Mouse (Mus musculus): ENCODE results near the gene Lmln.

GRCm38 (mm10) chr16:33171800-33172199, 109.5 kb downstream of the Lmln start:
- TF ChIP-seq CTCF (IDR thresholded peaks at IDR 0.05; ENCODE audit: insufficient read depth, low read length) (no peak), POLR2A (IDR thresholded peaks at IDR 0.05; ENCODE audit: borderline replicate concordance, extremely low read depth, low read depth, low read length) (no peak)
